In the genomic region with DNA sequence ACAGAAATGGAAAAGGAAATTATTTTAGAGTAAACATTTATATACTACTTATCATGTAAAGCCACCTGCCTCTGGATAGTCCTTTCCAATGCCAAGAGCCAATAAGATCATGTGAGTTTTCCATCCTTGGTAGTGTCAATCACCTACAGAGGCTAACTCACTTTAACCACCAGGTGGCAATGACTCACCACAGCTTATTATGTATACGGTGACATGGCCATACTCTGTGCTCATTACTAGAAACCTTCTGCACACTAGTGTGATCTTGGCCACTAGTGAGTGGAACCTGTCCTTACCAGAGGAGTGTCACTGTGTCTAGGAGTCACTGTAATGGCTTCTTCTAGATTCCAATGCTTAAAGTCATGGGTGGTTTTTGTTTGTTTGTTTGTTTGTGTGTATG, we compare ENCODE assay signal across 9 mouse cellular contexts.
DNase-seq lines count a peak whose midpoint lies in the region; ATAC-seq lines count a peak whose summit lies in the region.
"Had no signal": no experiment of that assay in that cellular context is flagged by ENCODE, and none has a peak within 500 bp of the region (broad histone marks: within the 10 kb centered on the region; RNA-seq: fewer than 3 reads in every experiment).

No protein-coding gene starts in this region.

- H3K4me2 ChIP-seq in intestine, embryonic 15.5 days (replicated peaks), result no peak overlapping the region
- no peak overlapping the region for H3K4me2 ChIP-seq in neural tube, embryonic 14.5 days (ENCODE audit: low read depth, low read length)

- no peaks in the 10 kb centered on the region for H3K36me3 ChIP-seq in intestine, embryonic 15.5 days
- no peaks in the 10 kb centered on the region for H3K36me3 ChIP-seq in neural tube, embryonic 14.5 days (ENCODE audit: control insufficient read depth, insufficient read depth, low read length)

- no peak overlapping the region for H3K27ac ChIP-seq in intestine, embryonic 15.5 days
- H3K27ac ChIP-seq in neural tube, embryonic 14.5 days (ENCODE audit: low read depth, low read length), result no peak overlapping the region

- H3K27me3 ChIP-seq in intestine, embryonic 15.5 days (replicated peaks), result no peaks in the 10 kb centered on the region
- no peaks in the 10 kb centered on the region for H3K27me3 ChIP-seq in neural tube, embryonic 14.5 days (ENCODE audit: control insufficient read depth, insufficient read depth, low read length)
- H3K27me3 ChIP-seq: megakaryocyte, embryonic 14.5 days had no signal

- no peak overlapping the region for H3K4me3 ChIP-seq in intestine, embryonic 15.5 days (replicated peaks)
- no peak overlapping the region for H3K4me3 ChIP-seq in neural tube, embryonic 14.5 days (ENCODE audit: low read depth, low read length)
- H3K4me3 ChIP-seq: megakaryocyte, embryonic 14.5 days had no signal

- H3K4me1 ChIP-seq in intestine, embryonic 15.5 days (replicated peaks), result no peaks in the 10 kb centered on the region
- H3K4me1 ChIP-seq in neural tube, embryonic 14.5 days (ENCODE audit: control insufficient read depth, insufficient read depth, low read length), result no peaks in the 10 kb centered on the region
- H3K4me1 ChIP-seq: megakaryocyte, embryonic 14.5 days had no signal

- H3K9ac ChIP-seq in intestine, embryonic 15.5 days, result no peak overlapping the region
- H3K9ac ChIP-seq in neural tube, embryonic 14.5 days (replicated peaks; ENCODE audit: low read depth, low read length), result no peak overlapping the region

- H3K9me3 ChIP-seq in intestine, embryonic 15.5 days, result no peaks in the 10 kb centered on the region
- no peaks in the 10 kb centered on the region for H3K9me3 ChIP-seq in neural tube, embryonic 14.5 days (ENCODE audit: control insufficient read depth, low read length)
- H3K9me3 ChIP-seq: megakaryocyte, embryonic 14.5 days had no signal

- DNase-seq in cerebellum, postnatal 14 days, result peak; percentile 32 to 38
- DNase-seq in cerebellum, adult 11-12 months, result no peak
- peak; percentile 15 to 17 for DNase-seq in right cerebral cortex, adult 2 months (ENCODE audit: low spot score in 2 of 2)
- no peak for DNase-seq in right cerebral cortex, adult 18-20 months
- no peak for DNase-seq in layer of hippocampus, adult 9-10 months (ENCODE audit: low spot score)
- DNase-seq in spleen, postnatal 36 days (ENCODE audit: low spot score in 2 of 2), result no peak

- ATAC-seq in intestine, embryonic 15.5 days, result peak; percentile 70
- ATAC-seq in neural tube, embryonic 14.5 days (ENCODE audit: low read depth), result peak; percentile 79

- 34% methylated on average over 1 of the region's 1 CpGs for WGBS in intestine, embryonic 15.5 days
- WGBS in neural tube, embryonic 14.5 days, result 37% methylated on average over 1 of the region's 1 CpGs

Comparison
In these comparisons a context has a peak if more than half of its experiments do, and no peak if none do; other contexts are left out.
1. DNase-seq: peak in cerebellum, postnatal 14 days (2 of 2) and right cerebral cortex, adult 2 months (2 of 2); none in cerebellum, adult 11-12 months (single experiment), right cerebral cortex, adult 18-20 months (single experiment), layer of hippocampus, adult 9-10 months (single experiment) and spleen, postnatal 36 days (0 of 2).